Comparison of ENCODE assay signal across 22 mouse cellular contexts in the genomic region with DNA sequence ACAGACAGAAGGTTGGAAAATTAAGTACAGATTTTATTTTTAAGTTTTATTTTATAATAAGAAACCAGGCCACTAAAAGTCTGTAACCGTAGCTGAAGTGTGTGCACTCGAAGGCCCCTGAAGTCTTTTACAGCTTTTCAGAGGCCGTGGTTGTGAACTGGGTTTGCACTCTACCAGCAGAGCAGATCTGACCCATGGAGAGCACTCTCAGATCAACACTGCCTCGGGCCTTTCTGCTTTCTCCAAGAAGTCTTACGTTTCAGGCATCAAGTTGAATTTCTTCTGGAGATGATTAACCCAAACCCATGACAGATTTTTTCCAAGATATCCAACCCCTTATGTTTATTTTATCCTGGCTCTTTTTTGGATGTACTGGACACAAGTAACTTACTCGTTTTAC.
DNase-seq lines count a peak whose midpoint lies in the region; ATAC-seq lines count a peak whose summit lies in the region.
"Had no signal": no experiment of that assay in that cellular context is flagged by ENCODE, and none has a peak within 500 bp of the region (broad histone marks: within the 10 kb centered on the region; RNA-seq: fewer than 3 reads in every experiment).

No protein-coding gene starts in this region.

- no peak overlapping the region for H3K9ac ChIP-seq in kidney, embryonic 16.5 days (replicated peaks; ENCODE audit: low read length)
- peak overlapping the region; percentile 52; the same call in 1 of the 2 replicates for H3K9ac ChIP-seq in embryonic facial prominence, embryonic 13.5 days
- H3K9ac ChIP-seq: forebrain, embryonic 15.5 days; heart, embryonic 13.5 days; hindbrain, embryonic 15.5 days had no signal

- DNase-seq in embryo, embryonic 10 days (ENCODE audit: low spot score) = peak; percentile 33
- no peak for DNase-seq in embryo, embryonic 9.5 days (ENCODE audit: extremely low spot score)
- DNase-seq in kidney, postnatal 36 days = no peak
- peak; percentile 44 for DNase-seq in embryo, embryonic 11 days
- DNase-seq in midbrain, embryonic 10.5 days (ENCODE audit: low spot score) = no peak
- DNase-seq in testis, postnatal 14 days (ENCODE audit: low spot score) = no peak
- DNase-seq: adrenal gland, adult 8-10 months; adrenal gland, postnatal 36 days; B cell, adult 2 months; cerebellum, adult 11 months; cerebellum, adult 8-10 months; cerebellum, postnatal 14 days; gastrocnemius, postnatal 36 days; heart, adult 11 months; heart, postnatal 36 days had no signal

- no peaks in the 10 kb centered on the region for H3K4me1 ChIP-seq in kidney, embryonic 16.5 days (ENCODE audit: insufficient read depth, low read length)
- H3K4me1 ChIP-seq in embryonic facial prominence, embryonic 13.5 days = peaks cover 3% of the 10 kb centered on the region; the same call in 1 of the 2 replicates
- no peaks in the 10 kb centered on the region for H3K4me1 ChIP-seq in midbrain, embryonic 10.5 days
- H3K4me1 ChIP-seq: forebrain, embryonic 15.5 days; heart, embryonic 13.5 days; hindbrain, embryonic 15.5 days had no signal

- ATAC-seq in kidney, embryonic 16.5 days (ENCODE audit: low FRiP score, low TSS enrichment) = 0 out of 2 replicates have a peak, but pooled peaks have one; percentile 59
- ATAC-seq in embryonic facial prominence, embryonic 13.5 days (ENCODE audit: insufficient number of reproducible peaks, insufficient read depth, low FRiP score, low TSS enrichment, low read depth) = peak; percentile 91
- ATAC-seq: CD4-positive, CD25-positive, alpha-beta regulatory T cell, adult 4 months; forebrain, embryonic 15.5 days had no signal

- no peak overlapping the region for H3K4me2 ChIP-seq in kidney, embryonic 16.5 days (replicated peaks; ENCODE audit: low read depth, low read length)
- H3K4me2 ChIP-seq in embryonic facial prominence, embryonic 13.5 days = peak overlapping the region; percentile 49
- H3K4me2 ChIP-seq: forebrain, embryonic 15.5 days; heart, embryonic 13.5 days; hindbrain, embryonic 15.5 days had no signal

- H3K27me3 ChIP-seq in kidney, embryonic 16.5 days (ENCODE audit: insufficient read depth, low read length) = no peaks in the 10 kb centered on the region
- no peaks in the 10 kb centered on the region for H3K27me3 ChIP-seq in embryonic facial prominence, embryonic 13.5 days
- no peaks in the 10 kb centered on the region for H3K27me3 ChIP-seq in midbrain, embryonic 10.5 days (ENCODE audit: low read depth, poor library complexity, severe bottlenecking)
- H3K27me3 ChIP-seq: forebrain, embryonic 15.5 days; heart, embryonic 13.5 days; hindbrain, embryonic 15.5 days had no signal

- no peak overlapping the region for H3K4me3 ChIP-seq in kidney, embryonic 16.5 days (ENCODE audit: low read length)
- peak overlapping the region; percentile 17; the same call in 1 of the 2 replicates for H3K4me3 ChIP-seq in embryonic facial prominence, embryonic 13.5 days
- H3K4me3 ChIP-seq in midbrain, embryonic 10.5 days = no peak overlapping the region
- H3K4me3 ChIP-seq: forebrain, embryonic 15.5 days; heart, embryonic 13.5 days; hindbrain, embryonic 15.5 days had no signal

- no peak overlapping the region for H3K27ac ChIP-seq in kidney, embryonic 16.5 days (ENCODE audit: low read length)
- peak overlapping the region; percentile 92 for H3K27ac ChIP-seq in embryonic facial prominence, embryonic 13.5 days
- no peak overlapping the region for H3K27ac ChIP-seq in midbrain, embryonic 10.5 days (replicated peaks)
- H3K27ac ChIP-seq: forebrain, embryonic 15.5 days; heart, embryonic 13.5 days; hindbrain, embryonic 15.5 days had no signal

- no peaks in the 10 kb centered on the region for H3K9me3 ChIP-seq in kidney, embryonic 16.5 days (ENCODE audit: low read length)
- no peaks in the 10 kb centered on the region for H3K9me3 ChIP-seq in embryonic facial prominence, embryonic 13.5 days
- H3K9me3 ChIP-seq in midbrain, embryonic 10.5 days (replicated peaks) = no peaks in the 10 kb centered on the region
- H3K9me3 ChIP-seq: forebrain, embryonic 15.5 days; heart, embryonic 13.5 days; hindbrain, embryonic 15.5 days had no signal

- no peaks in the 10 kb centered on the region for H3K36me3 ChIP-seq in kidney, embryonic 16.5 days (ENCODE audit: insufficient read depth, low read length)
- no peaks in the 10 kb centered on the region for H3K36me3 ChIP-seq in embryonic facial prominence, embryonic 13.5 days
- H3K36me3 ChIP-seq in midbrain, embryonic 10.5 days = no peaks in the 10 kb centered on the region
- H3K36me3 ChIP-seq: forebrain, embryonic 15.5 days; G1E; heart, embryonic 13.5 days; hindbrain, embryonic 15.5 days had no signal

- 40% methylated on average over 6 of the region's 6 CpGs for WGBS in kidney, embryonic 16.5 days
- WGBS in embryonic facial prominence, embryonic 13.5 days = 18% methylated on average over 6 of the region's 6 CpGs
- 72% methylated on average over 6 of the region's 6 CpGs for WGBS in midbrain, embryonic 10.5 days

Comparison
In these comparisons a context has a peak if more than half of its experiments do, and no peak if none do; other contexts are left out.
1. DNase-seq: peak in embryo, embryonic 10 days (single experiment) and embryo, embryonic 11 days (single experiment); none in embryo, embryonic 9.5 days (single experiment), kidney, postnatal 36 days (0 of 2), midbrain, embryonic 10.5 days (single experiment) and testis, postnatal 14 days (single experiment).